Mouse (Mus musculus): ENCODE measurements around the gene Fxyd2.

GRCm38 (mm10) chr9:45368341-45368901, 31.0 kb upstream of the Fxyd2 start:
- TF ChIP-seq CTCF (IDR thresholded peaks at IDR 0.05; ENCODE audit: low read depth): no peak
- TF ChIP-seq EP300 (IDR thresholded peaks at IDR 0.05; ENCODE audit: low read depth): no peak
